In the genomic region with DNA sequence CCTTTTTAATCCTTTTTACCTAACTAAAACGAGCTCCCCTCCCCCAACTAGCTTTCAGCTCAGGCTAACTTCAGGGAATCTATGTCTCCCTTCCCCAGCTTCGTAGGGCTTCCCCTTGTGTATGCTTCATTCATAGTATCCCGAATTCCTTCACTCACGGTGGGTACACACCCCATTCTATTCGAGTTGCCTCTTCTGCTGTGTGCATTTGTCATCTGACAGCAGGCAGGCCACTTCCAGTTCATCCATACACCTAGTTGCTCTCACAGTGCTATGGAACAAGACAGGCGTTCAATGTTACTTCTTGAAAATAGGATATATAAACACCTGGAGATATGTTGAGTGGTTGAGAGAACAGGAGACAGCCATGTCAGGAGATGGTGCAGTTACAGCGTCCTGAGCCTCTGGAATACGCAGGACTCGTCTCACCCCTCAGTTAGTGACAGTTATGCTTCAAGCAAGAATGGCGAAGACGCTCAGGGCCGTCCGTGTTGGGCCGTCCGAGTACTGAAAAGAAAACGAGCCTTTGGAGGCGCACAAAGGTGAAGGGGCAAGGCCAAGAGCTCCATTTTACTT, we compare ENCODE assay signal across 8 mouse cellular contexts. TPM values are rescaled to one million over a fixed set of nuclear protein-coding genes. Genes with fewer than 3 reads are reported as not detected.
DNase-seq lines count a peak whose midpoint lies in the region; ATAC-seq and TF ChIP-seq lines count a peak whose summit lies in the region.

No protein-coding gene starts in this region.

- intact Hi-C loops in left cerebral cortex, adult 2 months (cut with DNase I): loop anchor here (1.0 to 5.0 kb wide), 6 partner anchors 15 to 150 kb away; partner anchors contain the start of genes Dlat, Hspb2, Nkapd1 and Pih1d2

- TF ChIP-seq CTCF in left cerebral cortex, adult 2 months (IDR thresholded peaks at IDR 0.05): no peak

- ATAC-seq in hematopoietic stem cell, adult 5-6 weeks (replicated peaks in 1 of 2; ENCODE audit: insufficient read depth in 1 of 2, low FRiP score in 2 of 2, low TSS enrichment in 1 of 2, low read depth in 1 of 2, poor library complexity in 2 of 2, severe bottlenecking in 2 of 2): peak; percentile 2 to 6; a peak in 1 of 4 replicates

- H3K27ac ChIP-seq in left cerebral cortex, adult 2 months: peak overlapping the region; percentile 97

- no peaks in the 10 kb centered on the region for H3K9me3 ChIP-seq in megakaryocyte, embryonic 14.5 days

- peak overlapping the region; percentile 83 for H3K4me3 ChIP-seq in left cerebral cortex, adult 2 months
- peak overlapping the region; percentile 99 for H3K4me3 ChIP-seq in megakaryocyte, embryonic 14.5 days (replicated peaks)

- H3K4me1 ChIP-seq in megakaryocyte, embryonic 14.5 days: peaks cover 30% of the 10 kb centered on the region

- H3K27me3 ChIP-seq in megakaryocyte, embryonic 14.5 days (replicated peaks): no peaks in the 10 kb centered on the region

- no peak for DNase-seq in left cerebral cortex, adult 2 months (ENCODE audit: extremely low spot score in 1 of 2, low spot score in 2 of 2)
- DNase-seq in left cerebral cortex, adult 11 months (ENCODE audit: low spot score): no peak
- DNase-seq in c-Kit-positive CD71-negative TER-119-negative erythroid progenitor cells, embryonic 14.5 days (ENCODE audit: low read depth): peak; percentile 29
- DNase-seq in urinary bladder, postnatal 4 days (ENCODE audit: low spot score in 2 of 2): no peak
- DNase-seq in retina, embryonic 14.5 days (ENCODE audit: low spot score): no peak
- DNase-seq in kidney, postnatal 4 days: no peak

- peaks cover 34% of the 10 kb centered on the region for H3K36me3 ChIP-seq in megakaryocyte, embryonic 14.5 days (replicated peaks; ENCODE audit: low read length)

RNA-seq across cellular contexts. Expression of gene Fdxacb1, which starts 0.4 kb away (rescaled TPM):
- total RNA-seq in left cerebral cortex, adult 2 months (2021): 1 to 10 TPM; 4.6 to 4.8 TPM
- total RNA-seq in hematopoietic stem cell, adult 5-6 weeks (2017): 8.8 and 8.9 TPM in 2 replicates
- polyA plus RNA-seq in megakaryocyte, embryonic 14.5 days (2012; ENCODE audit: insufficient read depth, low replicate concordance): 0.38 TPM in 1 of 2 replicates, not detected in the other

RNA-seq across cellular contexts. Expression of gene Alg9, which starts 7.2 kb away (rescaled TPM):
- total RNA-seq in left cerebral cortex, adult 2 months (2021): 10 to 100 TPM; 25.4 to 26.7 TPM
- total RNA-seq in hematopoietic stem cell, adult 5-6 weeks (2017): 18.0 and 18.2 TPM in 2 replicates
- 2.0 and 9.5 TPM in 2 replicates for polyA plus RNA-seq in megakaryocyte, embryonic 14.5 days (2012; ENCODE audit: insufficient read depth, low replicate concordance)

RNA-seq across cellular contexts. Expression of gene 1110032A03Rik, which starts 7.7 kb away (rescaled TPM):
- total RNA-seq in left cerebral cortex, adult 2 months (2021): 10 to 100 TPM; 34.7 to 38.3 TPM
- 22.5 and 37.0 TPM in 2 replicates for total RNA-seq in hematopoietic stem cell, adult 5-6 weeks (2017)
- 1.3 and 8.7 TPM in 2 replicates for polyA plus RNA-seq in megakaryocyte, embryonic 14.5 days (2012; ENCODE audit: insufficient read depth, low replicate concordance)

RNA-seq across cellular contexts. Expression of gene Hspb2, which starts 15.5 kb away (rescaled TPM):
- total RNA-seq in left cerebral cortex, adult 2 months (2021): 1 to 10 TPM; 1.4 to 1.5 TPM
- not detected in 2 replicates for total RNA-seq in hematopoietic stem cell, adult 5-6 weeks (2017)
- polyA plus RNA-seq in megakaryocyte, embryonic 14.5 days (2012; ENCODE audit: insufficient read depth, low replicate concordance): not detected in 2 replicates

RNA-seq across cellular contexts. Expression of gene Cryab, which starts 16.5 kb away (rescaled TPM):
- 100 to 1,000 TPM; 118 to 125 TPM for total RNA-seq in left cerebral cortex, adult 2 months (2021)
- 0.84 TPM in 1 of 2 replicates, not detected in the other for total RNA-seq in hematopoietic stem cell, adult 5-6 weeks (2017)
- polyA plus RNA-seq in megakaryocyte, embryonic 14.5 days (2012; ENCODE audit: insufficient read depth, low replicate concordance): not detected in 2 replicates
